Mouse (Mus musculus) lung, adult 2 months (tissue): ENCODE data around the gene Tufm.

Source experiments
- CTCF ChIP-seq: fragments of 200-500 bp; IDR thresholded peaks from 2 replicates; pipeline ENCODE4 v1.5.1; 2011; ENCODE audit warnings: mild to moderate bottlenecking, low read length, control low read depth; ENCODE audit not compliant: insufficient read depth
- POLR2A ChIP-seq: fragments of 200-500 bp; IDR thresholded peaks from 2 replicates; pipeline ENCODE4 v1.6.1; 2011; ENCODE audit warnings: low read depth, mild to moderate bottlenecking, control low read depth, low read length, borderline replicate concordance; ENCODE audit errors: extremely low read depth

DNA sequence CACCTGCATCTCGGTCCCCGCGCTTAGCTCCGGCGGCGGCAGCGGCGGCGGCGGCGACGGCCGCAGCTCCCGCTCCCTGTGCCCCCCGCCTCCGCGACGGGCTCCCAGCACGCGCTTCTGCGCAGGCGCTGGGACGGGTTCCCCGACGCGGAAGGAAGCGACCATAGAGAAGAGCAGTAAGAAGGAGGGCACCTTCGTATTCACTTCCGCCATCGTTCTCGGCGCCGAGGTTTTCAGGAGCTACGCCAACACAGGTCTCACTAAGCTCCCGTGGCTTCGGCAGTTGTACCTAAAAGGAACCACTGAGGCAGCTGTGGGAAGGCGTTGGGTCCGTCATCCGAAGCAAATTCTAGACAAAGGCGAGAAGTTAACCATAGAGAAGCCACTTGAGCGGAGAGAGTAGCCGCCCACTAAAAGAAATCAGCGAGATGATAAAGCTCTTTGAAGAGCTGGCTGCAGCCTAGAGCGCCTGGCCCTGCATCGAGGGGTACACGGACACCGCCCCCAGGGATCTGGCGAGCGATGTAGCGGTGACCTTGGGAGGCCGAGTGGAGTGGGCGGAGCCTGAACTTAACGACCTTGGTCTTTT, 12.1 kb upstream of the Tufm start, which contains the start of gene Sh2b1:
- TF ChIP-seq CTCF (peak; percentile 35; the same call in 1 of the 2 replicates), POLR2A (peak; percentile 86)
